ENCODE assay signal across 8 mouse cellular contexts in genomic region chr1:86524619-86525498, GRCm38 (mm10). TPM values are rescaled to one million over a fixed set of nuclear protein-coding genes. Genes with fewer than 3 reads are reported as not detected.
DNase-seq lines count a peak whose midpoint lies in the region; ATAC-seq and TF ChIP-seq lines count a peak whose summit lies in the region.

No protein-coding gene starts in this region.

- peak overlapping the region; percentile 96 for H3K9ac ChIP-seq in MEL (ENCODE audit: control insufficient read depth, low read depth, low read length, poor library complexity, severe bottlenecking)
- H3K9ac ChIP-seq in forebrain, postnatal 0 days: peak overlapping the region; percentile 95
- peak overlapping the region; percentile 88 for H3K9ac ChIP-seq in lung, embryonic 15.5 days

- H3K79me2 ChIP-seq in MEL (ENCODE audit: control insufficient read depth, insufficient read depth, low read length, poor library complexity): peaks cover 42% of the 10 kb centered on the region

- H3K27ac ChIP-seq in MEL (ENCODE audit: control insufficient read depth, low read depth, low read length): peak overlapping the region; percentile 100
- H3K27ac ChIP-seq in cerebellum, adult 2 months (ENCODE audit: insufficient read depth, low read length): peak overlapping the region; percentile 99
- peak overlapping the region; percentile 100 for H3K27ac ChIP-seq in forebrain, postnatal 0 days (ENCODE audit: low read depth, low read length)
- H3K27ac ChIP-seq in lung, embryonic 15.5 days: peak overlapping the region; percentile 100

- 0 out of 4 replicates have a peak, but pooled peaks of 1 of the 2 experiments have one; percentile 28 for TF ChIP-seq EP300 in MEL (IDR thresholded peaks at IDR 0.05; ENCODE audit: low read depth in 1 of 2, low read length in 2 of 2)

- H3K9me3 ChIP-seq in MEL (replicated peaks; ENCODE audit: insufficient read depth, low read length): no peaks in the 10 kb centered on the region
- no peaks in the 10 kb centered on the region for H3K9me3 ChIP-seq in forebrain, postnatal 0 days (ENCODE audit: low read length)
- H3K9me3 ChIP-seq in lung, embryonic 15.5 days: no peaks in the 10 kb centered on the region

- H3K27me3 ChIP-seq in MEL (ENCODE audit: control insufficient read depth in 1 of 2, insufficient read depth in 2 of 2, low read length in 2 of 2): no peaks in the 10 kb centered on the region
- no peaks in the 10 kb centered on the region for H3K27me3 ChIP-seq in cerebellum, adult 2 months (ENCODE audit: control insufficient read depth, insufficient read depth, low read length)
- no peaks in the 10 kb centered on the region for H3K27me3 ChIP-seq in forebrain, postnatal 0 days (ENCODE audit: insufficient read depth, low read length)
- H3K27me3 ChIP-seq in lung, embryonic 15.5 days: no peaks in the 10 kb centered on the region

- ATAC-seq in forebrain, postnatal 0 days: peak; percentile 71
- ATAC-seq in lung, embryonic 15.5 days (ENCODE audit: borderline replicate concordance, extremely low read depth, low FRiP score, low TSS enrichment): peak; percentile 76

- peaks cover 0 to 23% of the 10 kb centered on the region in 2 experiments for H3K36me3 ChIP-seq in MEL (ENCODE audit: control insufficient read depth in 1 of 2, insufficient read depth in 2 of 2, low read length in 2 of 2)
- H3K36me3 ChIP-seq in forebrain, postnatal 0 days (ENCODE audit: insufficient read depth): no peaks in the 10 kb centered on the region
- peaks cover 12% of the 10 kb centered on the region for H3K36me3 ChIP-seq in lung, embryonic 15.5 days

- 3% methylated on average over 53 of the region's 53 CpGs for WGBS in cerebellum, adult 2 months
- 2% methylated on average over 53 of the region's 53 CpGs for WGBS in forebrain, postnatal 0 days
- 3% methylated on average over 53 of the region's 53 CpGs for WGBS in lung, embryonic 15.5 days

- peak; percentile 66 to 93 (median 83); a peak in 5 of 6 replicates for TF ChIP-seq CTCF in MEL (IDR thresholded peaks at IDR 0.05 in 2 of 3, conservative IDR thresholded peaks at IDR 0.05 in 1 of 3; ENCODE audit: control insufficient read depth in 1 of 3, insufficient read depth in 1 of 3, low read depth in 2 of 3, low read length in 3 of 3, poor library complexity in 1 of 3, severe bottlenecking in 1 of 3)
- peak; percentile 81 for TF ChIP-seq CTCF in cerebellum, adult 2 months (IDR thresholded peaks at IDR 0.05; ENCODE audit: borderline replicate concordance, insufficient read depth, low read depth, low read length)
- TF ChIP-seq CTCF in forebrain, postnatal 0 days (IDR thresholded peaks at IDR 0.05; ENCODE audit: low read depth): peak; percentile 96

- peak; percentile 99 for DNase-seq in MEL (ENCODE audit: low read depth, low spot score)
- peak; percentile 100 for DNase-seq in cerebellum, adult 2 months
- peak; percentile 100 for DNase-seq in forebrain, postnatal 0 days
- DNase-seq in heart, postnatal 4 days: peak; percentile 100
- DNase-seq in layer of hippocampus, adult 8-10 months (ENCODE audit: low spot score in 2 of 2): peak; percentile 99 to 100
- DNase-seq in ovary, postnatal 10 days (ENCODE audit: low spot score): peak; percentile 100
- DNase-seq in thymus, postnatal 10 days (ENCODE audit: low spot score in 2 of 2): peak; percentile 99 to 100

- H3K4me2 ChIP-seq in forebrain, postnatal 0 days (ENCODE audit: low read depth): peak overlapping the region; percentile 97
- H3K4me2 ChIP-seq in lung, embryonic 15.5 days: peak overlapping the region; percentile 95

- peak in 1 of 2 experiments; percentile 53; a peak in 2 of 4 replicates for TF ChIP-seq POLR2A in MEL (IDR thresholded peaks at IDR 0.05; ENCODE audit: control insufficient read depth in 1 of 2, insufficient read depth in 1 of 2, low read depth in 1 of 2, low read length in 2 of 2, poor library complexity in 1 of 2)
- TF ChIP-seq POLR2A in cerebellum, adult 2 months (IDR thresholded peaks at IDR 0.05; ENCODE audit: borderline replicate concordance, insufficient read depth, low read length): 0 out of 2 replicates have a peak, but pooled peaks have one; percentile 8

- peak overlapping the region; percentile 45 to 52 for H3K4me3 ChIP-seq in MEL (ENCODE audit: control insufficient read depth in 1 of 2, insufficient read depth in 1 of 2, low read depth in 2 of 2, low read length in 2 of 2)
- H3K4me3 ChIP-seq in cerebellum, adult 2 months (replicated peaks; ENCODE audit: insufficient read depth, low read depth, low read length): peak overlapping the region; percentile 68
- H3K4me3 ChIP-seq in forebrain, postnatal 0 days (ENCODE audit: low read depth, low read length): peak overlapping the region; percentile 92
- H3K4me3 ChIP-seq in lung, embryonic 15.5 days: peak overlapping the region; percentile 90

- peaks cover 3 to 30% of the 10 kb centered on the region in 2 experiments; a peak in 3 of 4 replicates for H3K4me1 ChIP-seq in MEL (ENCODE audit: control insufficient read depth in 1 of 2, insufficient read depth in 2 of 2, low read length in 2 of 2)
- peaks cover 16% of the 10 kb centered on the region for H3K4me1 ChIP-seq in cerebellum, adult 2 months (ENCODE audit: control insufficient read depth, insufficient read depth, low read length)
- H3K4me1 ChIP-seq in forebrain, postnatal 0 days (ENCODE audit: insufficient read depth): peaks cover 13% of the 10 kb centered on the region; the same call in 1 of the 2 replicates
- H3K4me1 ChIP-seq in lung, embryonic 15.5 days: peaks cover 44% of the 10 kb centered on the region

- no peak for TF ChIP-seq RAD21 in MEL (IDR thresholded peaks at IDR 0.05; ENCODE audit: low read depth, low read length)

TF ChIP-seq in MEL, 35 proteins besides CTCF, POLR2A, EP300 and RAD21 (continues in another document):
- TF ChIP-seq JUND (IDR thresholded peaks at IDR 0.05; ENCODE audit: low read depth, low read length) (no peak), USF2 (IDR thresholded peaks at IDR 0.05; ENCODE audit: borderline replicate concordance in 1 of 2, insufficient read depth in 1 of 2, low read depth in 1 of 2, low read length in 2 of 2) (no peak), E2F4 (IDR thresholded peaks at IDR 0.05; ENCODE audit: borderline replicate concordance, low read depth, low read length) (peak; percentile 86; the same call in 1 of the 2 replicates), ZNF384 (IDR thresholded peaks at IDR 0.05; ENCODE audit: low read depth, low read length) (no peak), KAT2A (conservative IDR thresholded peaks at IDR 0.05; ENCODE audit: low read depth, low read length) (peak; percentile 81), SIN3A (IDR thresholded peaks at IDR 0.05; ENCODE audit: low read length) (peak; percentile 93), MAX (IDR thresholded peaks at IDR 0.05; ENCODE audit: low read length) (peak; percentile 96), TCF12 (IDR thresholded peaks at IDR 0.05; ENCODE audit: low read depth, low read length) (no peak), POLR2AphosphoS5 (IDR thresholded peaks at IDR 0.05; ENCODE audit: borderline replicate concordance, low read depth, low read length) (peak; percentile 60; the same call in 1 of the 2 replicates), CHD2 (IDR thresholded peaks at IDR 0.05; ENCODE audit: low read length) (peak; percentile 89), NRF1 (IDR thresholded peaks at IDR 0.05; ENCODE audit: insufficient read depth, low read depth, low read length, poor library complexity, severe bottlenecking) (peak; percentile 63), MXI1 (IDR thresholded peaks at IDR 0.05; ENCODE audit: low read depth, low read length) (peak; percentile 69), ETS1 (IDR thresholded peaks at IDR 0.05; ENCODE audit: low read depth, low read length) (peak; percentile 52; the same call in 1 of the 2 replicates), MAZ (IDR thresholded peaks at IDR 0.05; ENCODE audit: low read depth, low read length) (peak; percentile 98), GATA1 (IDR thresholded peaks at IDR 0.05; ENCODE audit: low read depth, low read length) (no peak), HCFC1 (IDR thresholded peaks at IDR 0.05; ENCODE audit: low read depth, low read length) (peak; percentile 98), BHLHE40 (IDR thresholded peaks at IDR 0.05; ENCODE audit: borderline replicate concordance, low read depth, low read length) (peak; percentile 81; the same call in 1 of the 2 replicates)

RNA-seq across cellular contexts. Expression of gene Ptma, which starts 1.7 kb away (rescaled TPM):
- 3,309 and 3,407 TPM in 2 replicates for total RNA-seq in MEL (2012; rRNA removed)
- 1,000 to 10,000 TPM; 2,419 to 4,891 TPM for polyA plus RNA-seq in MEL (2012; ENCODE audit: insufficient read depth in 1 of 2, insufficient read length in 2 of 2, low read depth in 1 of 2, low replicate concordance in 2 of 2, missing spikeins in 1 of 2)
- 610 and 672 TPM in 2 replicates for polyA plus RNA-seq in cerebellum, adult 2 months (2012; rRNA removed)
- 1,921 and 1,968 TPM in 2 replicates for total RNA-seq in forebrain, postnatal 0 days (2014; rRNA removed)
- 1,724 and 1,908 TPM in 2 replicates for polyA plus RNA-seq in forebrain, postnatal 0 days (2015; fragmentation: Nextera tagmentation; extraction: Ambion mirVana)
- 100 to 1,000 TPM; 724 to 726 TPM for total RNA-seq in heart, postnatal 4 days (2021)
- total RNA-seq in layer of hippocampus, adult 8-10 months (2022): 100 to 1,000 TPM; 420 to 464 (median 444) TPM
- 2,819 and 2,940 TPM in 2 replicates for polyA plus RNA-seq in lung, embryonic 15.5 days (2015; fragmentation: Nextera tagmentation; extraction: Ambion mirVana)

RNA-seq across cellular contexts. Expression of gene Pde6d, which starts 57.6 kb away (rescaled TPM):
- total RNA-seq in MEL (2012; rRNA removed): 13.4 and 13.8 TPM in 2 replicates
- 10 to 100 TPM in 1 of 2 experiments, not detected in 1; 79.9 TPM for polyA plus RNA-seq in MEL (2012; ENCODE audit: insufficient read depth in 1 of 2, insufficient read length in 2 of 2, low read depth in 1 of 2, low replicate concordance in 2 of 2, missing spikeins in 1 of 2)
- 84.2 and 87.1 TPM in 2 replicates for polyA plus RNA-seq in cerebellum, adult 2 months (2012; rRNA removed)
- 44.9 and 59.0 TPM in 2 replicates for total RNA-seq in forebrain, postnatal 0 days (2014; rRNA removed)
- polyA plus RNA-seq in forebrain, postnatal 0 days (2015; fragmentation: Nextera tagmentation; extraction: Ambion mirVana): 110 and 116 TPM in 2 replicates
- total RNA-seq in heart, postnatal 4 days (2021): 10 to 100 TPM; 39.4 to 40.5 TPM
- 10 to 100 TPM; 47.4 to 55.5 (median 49.3) TPM for total RNA-seq in layer of hippocampus, adult 8-10 months (2022)
- 64.0 and 64.4 TPM in 2 replicates for polyA plus RNA-seq in lung, embryonic 15.5 days (2015; fragmentation: Nextera tagmentation; extraction: Ambion mirVana)

RNA-seq across cellular contexts. Expression of gene Cops7b, which starts 57.8 kb away (rescaled TPM):
- 34.3 and 36.0 TPM in 2 replicates for total RNA-seq in MEL (2012; rRNA removed)
- polyA plus RNA-seq in MEL (2012; ENCODE audit: insufficient read depth in 1 of 2, insufficient read length in 2 of 2, low read depth in 1 of 2, low replicate concordance in 2 of 2, missing spikeins in 1 of 2): 10 to 100 TPM in 1 of 2 experiments, not detected in 1; 64.8 TPM
- polyA plus RNA-seq in cerebellum, adult 2 months (2012; rRNA removed): 29.8 and 30.9 TPM in 2 replicates
- 37.6 and 40.3 TPM in 2 replicates for total RNA-seq in forebrain, postnatal 0 days (2014; rRNA removed)
- 54.3 and 54.7 TPM in 2 replicates for polyA plus RNA-seq in forebrain, postnatal 0 days (2015; fragmentation: Nextera tagmentation; extraction: Ambion mirVana)
- total RNA-seq in heart, postnatal 4 days (2021): 10 to 100 TPM; 13.6 to 14.0 TPM
- 10 to 100 TPM; 18.7 to 21.5 (median 19.8) TPM for total RNA-seq in layer of hippocampus, adult 8-10 months (2022)
- polyA plus RNA-seq in lung, embryonic 15.5 days (2015; fragmentation: Nextera tagmentation; extraction: Ambion mirVana): 36.0 and 37.8 TPM in 2 replicates

Comparison
In these comparisons a context has a peak if more than half of its experiments do, and no peak if none do; other contexts are left out.
1. Peak in every context shown above with its lines: DNase-seq, ATAC-seq, H3K4me3 ChIP-seq and H3K27ac ChIP-seq.